Mouse (Mus musculus): ENCODE results near the gene Dagla.

Dagla gene

GRCm38 (mm10) chr19:10304810-10305544 is at the start of gene Dagla:
Gene Dagla (minus strand): TSS chr19:10304877.
- in situ Hi-C loops (cut with MboI; ENCODE audit: low sequenced_read_pairs) = no loop called here

GRCm38 (mm10) chr19:10352218-10352617 is 47.5 kb upstream of the Dagla start:
- in situ Hi-C loops (cut with MboI; ENCODE audit: low sequenced_read_pairs) = no loop called here

GRCm38 (mm10) chr19:10347628-10348273 is 43.1 kb upstream of the Dagla start:
- in situ Hi-C loops (cut with MboI; ENCODE audit: low sequenced_read_pairs) = loop anchor here (25.0 kb wide), 1 partner anchor 90 kb away; no protein-coding TSS in a partner anchor

GRCm38 (mm10) chr19:10345696-10346095 is 41.0 kb upstream of the Dagla start:
- in situ Hi-C loops (cut with MboI; ENCODE audit: low sequenced_read_pairs) = loop anchor here (25.0 kb wide), 1 partner anchor 92 kb away; no protein-coding TSS in a partner anchor

GRCm38 (mm10) chr19:10343866-10344265 is 39.2 kb upstream of the Dagla start:
- in situ Hi-C loops (cut with MboI; ENCODE audit: low sequenced_read_pairs) = loop anchor here (25.0 kb wide), 1 partner anchor 93 kb away; no protein-coding TSS in a partner anchor

- in situ Hi-C loops (cut with MboI; ENCODE audit: low sequenced_read_pairs) = loop anchor here (25.0 kb wide), 1 partner anchor 95 kb away; no protein-coding TSS in a partner anchor
These were observed 37.3 kb upstream of the Dagla start for GRCm38 (mm10) chr19:10341817-10342439.

- in situ Hi-C loops (cut with MboI; ENCODE audit: low sequenced_read_pairs) = loop anchor here (25.0 kb wide), 1 partner anchor 96 kb away; no protein-coding TSS in a partner anchor
These were observed 36.5 kb upstream of the Dagla start for GRCm38 (mm10) chr19:10341152-10341551.

- in situ Hi-C loops (cut with MboI; ENCODE audit: low sequenced_read_pairs) = loop anchor here (25.0 kb wide), 1 partner anchor 97 kb away; no protein-coding TSS in a partner anchor
These were observed 36.0 kb upstream of the Dagla start for GRCm38 (mm10) chr19:10340661-10341060.

- in situ Hi-C loops (cut with MboI; ENCODE audit: low sequenced_read_pairs) = loop anchor here (25.0 kb wide), 1 partner anchor 98 kb away; no protein-coding TSS in a partner anchor
These were observed 34.6 kb upstream of the Dagla start for GRCm38 (mm10) chr19:10339271-10339670.

- in situ Hi-C loops (cut with MboI; ENCODE audit: low sequenced_read_pairs) = loop anchor here (25.0 kb wide), 1 partner anchor 99 kb away; no protein-coding TSS in a partner anchor
These were observed 34.0 kb upstream of the Dagla start for GRCm38 (mm10) chr19:10338724-10339123.

- in situ Hi-C loops (cut with MboI; ENCODE audit: low sequenced_read_pairs) = loop anchor here (25.0 kb wide), 1 partner anchor 103 kb away; no protein-coding TSS in a partner anchor
These were observed 29.8 kb upstream of the Dagla start for GRCm38 (mm10) chr19:10334467-10334866.

- in situ Hi-C loops (cut with MboI; ENCODE audit: low sequenced_read_pairs) = loop anchor here (25.0 kb wide), 1 partner anchor 104 kb away; no protein-coding TSS in a partner anchor
These were observed 29.0 kb upstream of the Dagla start for GRCm38 (mm10) chr19:10333545-10334252.

- in situ Hi-C loops (cut with MboI; ENCODE audit: low sequenced_read_pairs) = loop anchor here (25.0 kb wide), 1 partner anchor 106 kb away; no protein-coding TSS in a partner anchor
These were observed 27.0 kb upstream of the Dagla start for GRCm38 (mm10) chr19:10331706-10332105.

- in situ Hi-C loops (cut with MboI; ENCODE audit: low sequenced_read_pairs) = loop anchor here (25.0 kb wide), 1 partner anchor 108 kb away; no protein-coding TSS in a partner anchor
These were observed 24.4 kb upstream of the Dagla start for GRCm38 (mm10) chr19:10329033-10329432.

- in situ Hi-C loops (cut with MboI; ENCODE audit: low sequenced_read_pairs) = loop anchor here (25.0 kb wide), 1 partner anchor 111 kb away; no protein-coding TSS in a partner anchor
These were observed 21.9 kb upstream of the Dagla start for GRCm38 (mm10) chr19:10326609-10327008.

GRCm38 (mm10) chr19:10323860-10324259 is 19.2 kb upstream of the Dagla start:
- in situ Hi-C loops (cut with MboI; ENCODE audit: low sequenced_read_pairs) = no loop called here

GRCm38 (mm10) chr19:10323362-10323837 is 18.7 kb upstream of the Dagla start:
- in situ Hi-C loops (cut with MboI; ENCODE audit: low sequenced_read_pairs) = no loop called here

GRCm38 (mm10) chr19:10317795-10318194 is 13.1 kb upstream of the Dagla start:
- in situ Hi-C loops (cut with MboI; ENCODE audit: low sequenced_read_pairs) = no loop called here

- in situ Hi-C loops (cut with MboI; ENCODE audit: low sequenced_read_pairs) = no loop called here
These were observed 12.7 kb upstream of the Dagla start for GRCm38 (mm10) chr19:10317358-10317757.

- in situ Hi-C loops (cut with MboI; ENCODE audit: low sequenced_read_pairs) = no loop called here
These were observed 12.3 kb upstream of the Dagla start for GRCm38 (mm10) chr19:10316956-10317355.

Data from CH12F3 (cell line).